Mouse (Mus musculus): ENCODE results near the gene Coq9. TPM values are rescaled to one million over a fixed set of nuclear protein-coding genes. Genes with fewer than 3 reads are reported as not detected.

Coq9 gene
- total RNA-seq, 1 experiment: 42.9 TPM

DNA sequence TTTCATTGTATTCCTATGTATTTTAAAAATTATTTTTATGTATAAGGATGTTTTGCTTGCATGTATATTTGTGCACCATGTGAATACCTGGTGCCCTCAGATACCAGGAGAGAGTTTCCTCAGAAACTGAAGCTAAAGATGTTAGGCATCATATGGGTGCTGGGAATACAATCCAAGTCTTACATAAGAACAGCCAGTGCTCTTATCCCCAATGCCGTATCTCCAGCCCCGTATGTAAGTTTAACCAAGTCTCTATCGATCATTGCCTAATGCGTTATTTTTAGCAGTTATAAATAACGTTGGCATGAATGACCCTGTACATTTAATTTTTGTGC lies 18.9 kb downstream of the Coq9 start:
- Histone ChIP-seq H3K9me3 (ENCODE audit: control insufficient read depth, insufficient read depth, low read depth, low read length) (no peaks in the 10 kb centered on the region), H3K36me3 (ENCODE audit: control insufficient read depth, insufficient read depth, low read length, poor library complexity, severe bottlenecking) (peaks cover 27% of the 10 kb centered on the region), H3K9ac (ENCODE audit: insufficient read depth, low read depth, low read length, poor library complexity, severe bottlenecking) (no peak overlapping the region; the same call in 1 of the 2 replicates), H3K4me3 (ENCODE audit: insufficient read depth in 1 of 2, low read depth in 1 of 2, low read length in 2 of 2, poor library complexity in 1 of 2, severe bottlenecking in 1 of 2) (peak overlapping the region in 1 of 2 experiments; percentile 57; a peak in 2 of 4 replicates), H3K4me1 (ENCODE audit: control insufficient read depth in 2 of 2, insufficient read depth in 2 of 2, low read length in 2 of 2, poor library complexity in 1 of 2) (peaks cover 0 to 8% of the 10 kb centered on the region in 2 experiments; a peak in 2 of 4 replicates), H3K27ac (ENCODE audit: insufficient read depth, low read depth, low read length, poor library complexity, severe bottlenecking) (no peak overlapping the region)
- TF ChIP-seq CHD2 (IDR thresholded peaks at IDR 0.05; ENCODE audit: low read depth, low read length): no peak
- no peak for TF ChIP-seq ZNF384 (IDR thresholded peaks at IDR 0.05; ENCODE audit: low read depth, low read length)
- TF ChIP-seq ZC3H11A (IDR thresholded peaks at IDR 0.05; ENCODE audit: borderline replicate concordance, low read depth, low read length): no peak
- no peak for TF ChIP-seq HCFC1 (IDR thresholded peaks at IDR 0.05; ENCODE audit: borderline replicate concordance, insufficient read depth, low read length)
- no peak for TF ChIP-seq MAFK (IDR thresholded peaks at IDR 0.05; ENCODE audit: insufficient read depth, low read depth, low read length)
- in situ Hi-C loops (cut with MboI; ENCODE audit: low sequenced_read_pairs in 2 of 2, unreplicated experiment in 2 of 2): no loop called here
- no peak for DNase-seq (ENCODE audit: low read depth, low spot score)

- in situ Hi-C loops (cut with MboI; ENCODE audit: low sequenced_read_pairs in 2 of 2, unreplicated experiment in 2 of 2): no loop called here
- DNase-seq (ENCODE audit: low read depth, low spot score): peak; percentile 63
- peaks cover 0 to 10% of the 10 kb centered on the region in 2 experiments; a peak in 2 of 4 replicates for H3K4me1 ChIP-seq (ENCODE audit: control insufficient read depth in 2 of 2, insufficient read depth in 2 of 2, low read length in 2 of 2, poor library complexity in 1 of 2)
- no peaks in the 10 kb centered on the region for H3K9me3 ChIP-seq (ENCODE audit: control insufficient read depth, insufficient read depth, low read depth, low read length)
- TF ChIP-seq ZNF384 (IDR thresholded peaks at IDR 0.05; ENCODE audit: low read depth, low read length): no peak
- TF ChIP-seq ZC3H11A (IDR thresholded peaks at IDR 0.05; ENCODE audit: borderline replicate concordance, low read depth, low read length): no peak
- TF ChIP-seq CHD2 (IDR thresholded peaks at IDR 0.05; ENCODE audit: low read depth, low read length): no peak
- peak; percentile 75 for TF ChIP-seq HCFC1 (IDR thresholded peaks at IDR 0.05; ENCODE audit: borderline replicate concordance, insufficient read depth, low read length)
- 0 out of 2 replicates have a peak, but pooled peaks have one; percentile 22 for TF ChIP-seq MAFK (IDR thresholded peaks at IDR 0.05; ENCODE audit: insufficient read depth, low read depth, low read length)
- H3K36me3 ChIP-seq (ENCODE audit: control insufficient read depth, insufficient read depth, low read length, poor library complexity, severe bottlenecking): peaks cover 30% of the 10 kb centered on the region
- peak within 1 kb of the TSS; percentile 96 for H3K9ac ChIP-seq (ENCODE audit: insufficient read depth, low read depth, low read length, poor library complexity, severe bottlenecking)
- no peak within 1 kb of the TSS for H3K27ac ChIP-seq (ENCODE audit: insufficient read depth, low read depth, low read length, poor library complexity, severe bottlenecking)
- peak within 1 kb of the TSS; percentile 89 to 95 for H3K4me3 ChIP-seq (ENCODE audit: insufficient read depth in 1 of 2, low read depth in 1 of 2, low read length in 2 of 2, poor library complexity in 1 of 2, severe bottlenecking in 1 of 2)
Observed at GRCm38 (mm10) chr8:94857346-94858173, 19.4 kb downstream of the Coq9 start, which contains the start of gene Polr2c. Gene Polr2c (plus strand): TSS chr8:94857450.

GRCm38 (mm10) chr8:94861352-94861910 lies 23.3 kb downstream of the Coq9 start:
- in situ Hi-C loops (cut with MboI; ENCODE audit: low sequenced_read_pairs in 2 of 2, unreplicated experiment in 2 of 2): no loop called here
- H3K36me3 ChIP-seq (ENCODE audit: control insufficient read depth, insufficient read depth, low read length, poor library complexity, severe bottlenecking): peaks cover 48% of the 10 kb centered on the region
- no peak overlapping the region for H3K27ac ChIP-seq (ENCODE audit: insufficient read depth, low read depth, low read length, poor library complexity, severe bottlenecking)
- H3K9me3 ChIP-seq (ENCODE audit: control insufficient read depth, insufficient read depth, low read depth, low read length): no peaks in the 10 kb centered on the region
- TF ChIP-seq HCFC1 (IDR thresholded peaks at IDR 0.05; ENCODE audit: borderline replicate concordance, insufficient read depth, low read length) (no peak), CHD2 (IDR thresholded peaks at IDR 0.05; ENCODE audit: low read depth, low read length) (no peak), ZC3H11A (IDR thresholded peaks at IDR 0.05; ENCODE audit: borderline replicate concordance, low read depth, low read length) (no peak), ZNF384 (IDR thresholded peaks at IDR 0.05; ENCODE audit: low read depth, low read length) (no peak), MAFK (IDR thresholded peaks at IDR 0.05; ENCODE audit: insufficient read depth, low read depth, low read length) (no peak)
- peak; percentile 50 for DNase-seq (ENCODE audit: low read depth, low spot score)
- no peak overlapping the region for H3K9ac ChIP-seq (ENCODE audit: insufficient read depth, low read depth, low read length, poor library complexity, severe bottlenecking)
- no peak overlapping the region for H3K4me3 ChIP-seq (ENCODE audit: insufficient read depth in 1 of 2, low read depth in 1 of 2, low read length in 2 of 2, poor library complexity in 1 of 2, severe bottlenecking in 1 of 2)
- H3K4me1 ChIP-seq (ENCODE audit: control insufficient read depth in 2 of 2, insufficient read depth in 2 of 2, low read length in 2 of 2, poor library complexity in 1 of 2): peaks cover 0 to 20% of the 10 kb centered on the region in 2 experiments; a peak in 2 of 4 replicates

- in situ Hi-C loops (cut with MboI; ENCODE audit: low sequenced_read_pairs in 2 of 2, unreplicated experiment in 2 of 2): no loop called here
- DNase-seq (ENCODE audit: low read depth, low spot score): no peak
- peaks cover 53% of the 10 kb centered on the region for H3K36me3 ChIP-seq (ENCODE audit: control insufficient read depth, insufficient read depth, low read length, poor library complexity, severe bottlenecking)
Observed at GRCm38 (mm10) chr8:94862487-94863220, 24.5 kb downstream of the Coq9 start.

More at GRCm38 (mm10) chr8:94862487-94863220, 24.5 kb downstream of the Coq9 start:
- no peak overlapping the region for H3K4me3 ChIP-seq (ENCODE audit: insufficient read depth in 1 of 2, low read depth in 1 of 2, low read length in 2 of 2, poor library complexity in 1 of 2, severe bottlenecking in 1 of 2)
- no peaks in the 10 kb centered on the region for H3K9me3 ChIP-seq (ENCODE audit: control insufficient read depth, insufficient read depth, low read depth, low read length)
- H3K9ac ChIP-seq (ENCODE audit: insufficient read depth, low read depth, low read length, poor library complexity, severe bottlenecking): no peak overlapping the region
- H3K4me1 ChIP-seq (ENCODE audit: control insufficient read depth in 2 of 2, insufficient read depth in 2 of 2, low read length in 2 of 2, poor library complexity in 1 of 2): peaks cover 0 to 20% of the 10 kb centered on the region in 2 experiments; a peak in 2 of 4 replicates
- TF ChIP-seq HCFC1 (IDR thresholded peaks at IDR 0.05; ENCODE audit: borderline replicate concordance, insufficient read depth, low read length) (no peak), CHD2 (IDR thresholded peaks at IDR 0.05; ENCODE audit: low read depth, low read length) (no peak), MAFK (IDR thresholded peaks at IDR 0.05; ENCODE audit: insufficient read depth, low read depth, low read length) (no peak), ZC3H11A (IDR thresholded peaks at IDR 0.05; ENCODE audit: borderline replicate concordance, low read depth, low read length) (no peak), ZNF384 (IDR thresholded peaks at IDR 0.05; ENCODE audit: low read depth, low read length) (no peak)
- H3K27ac ChIP-seq (ENCODE audit: insufficient read depth, low read depth, low read length, poor library complexity, severe bottlenecking): no peak overlapping the region

All from ES-E14 (cell line).